Mouse (Mus musculus) small intestine, adult 10 weeks (tissue): Measurements from ENCODE around the gene Mb21d2. TPM values are rescaled to one million over a fixed set of nuclear protein-coding genes. Genes with fewer than 3 reads are reported as not detected.

Source experiments
- polyA plus RNA-seq: library from polyadenylated mRNA; stranded (reverse); fragments of 350-450 nt; fragmentation: Illumina TruSeq; extraction: RNeasy Lipid Tissue Mini Kit (QIAGEN cat#74804); gene quantifications from one replicate; pipeline ENCODE4 v1.2.3, GENCODE M21; 2014; ENCODE audit warnings: low replicate concordance

Mb21d2 gene
- 20.9 TPM for polyA plus RNA-seq

GRCm38 (mm10) chr16:28928815-28929685, at the start of gene Mb21d2:
Mb21d2 (minus strand) TSS chr16:28929673.

Other genes starting within 250 kb of the Mb21d2 start
- 1.3 TPM for gene Fgf12, start 176.6 kb downstream of the Mb21d2 start, polyA plus RNA-seq